Mouse (Mus musculus) heart, postnatal 4 days (tissue): Measurements from ENCODE around the gene Gbf1. TPM values are rescaled to one million over a fixed set of nuclear protein-coding genes. Genes with fewer than 3 reads are reported as not detected.

ENCODE experiments used
- DNase-seq: peaks from one replicate; pipeline ENCODE4 v3.0.0; 2021
- total RNA-seq, 2 experiments: library from RNA; stranded (reverse); gene quantifications; 2 replicates each; pipeline ENCODE4 v1.2.3; 2021

Gbf1 gene
- total RNA-seq, 2 experiments from 2014 or later: 57.6 to 58.3 TPM

DNA sequence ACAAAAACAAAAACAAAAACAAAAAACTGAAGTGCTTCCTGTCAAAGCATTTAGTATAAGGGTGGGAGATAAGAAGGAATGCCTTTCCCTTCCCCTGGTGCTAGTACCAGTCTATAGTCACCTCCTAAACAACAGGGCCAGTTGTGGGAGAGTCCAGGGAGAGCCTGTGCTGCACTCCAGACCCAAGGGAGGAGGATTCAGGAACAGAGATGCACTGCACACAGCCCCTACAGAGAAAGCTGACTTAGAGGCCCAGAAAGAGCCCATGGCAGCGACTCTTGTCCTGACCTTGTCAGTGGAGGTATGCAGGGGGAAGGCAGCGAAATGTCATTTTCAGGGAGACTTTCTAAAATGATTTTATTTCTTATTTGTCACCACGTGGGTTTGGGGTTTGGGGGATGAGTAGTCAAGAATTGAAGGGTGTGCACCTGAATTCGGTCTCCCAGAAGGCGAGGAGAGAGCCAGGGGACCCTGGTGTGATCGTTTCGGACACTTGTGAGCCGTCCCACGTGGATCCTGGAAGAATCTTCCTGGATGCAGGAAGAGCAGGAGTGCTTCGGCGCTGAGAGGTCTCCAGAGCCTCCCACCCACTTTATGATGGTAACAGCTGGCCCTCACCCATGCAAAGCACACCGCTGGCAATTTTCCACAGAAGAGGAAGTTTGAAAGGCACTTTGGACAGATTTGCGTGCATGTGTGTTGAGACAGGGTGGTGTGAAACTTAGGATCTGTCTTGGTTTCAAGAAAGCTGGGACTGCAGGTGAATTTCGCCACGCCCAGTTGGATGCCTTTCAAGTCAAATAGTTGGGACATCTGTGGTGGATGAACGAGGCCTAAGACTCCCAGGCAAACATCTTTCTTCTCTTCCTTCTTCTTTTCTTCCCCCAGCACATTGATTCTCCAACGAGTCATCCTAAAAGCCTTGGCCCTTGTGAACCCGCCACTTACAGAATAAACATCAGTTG, 151.2 kb downstream of the Gbf1 start:
- DNase-seq: peak; percentile 11

DNA sequence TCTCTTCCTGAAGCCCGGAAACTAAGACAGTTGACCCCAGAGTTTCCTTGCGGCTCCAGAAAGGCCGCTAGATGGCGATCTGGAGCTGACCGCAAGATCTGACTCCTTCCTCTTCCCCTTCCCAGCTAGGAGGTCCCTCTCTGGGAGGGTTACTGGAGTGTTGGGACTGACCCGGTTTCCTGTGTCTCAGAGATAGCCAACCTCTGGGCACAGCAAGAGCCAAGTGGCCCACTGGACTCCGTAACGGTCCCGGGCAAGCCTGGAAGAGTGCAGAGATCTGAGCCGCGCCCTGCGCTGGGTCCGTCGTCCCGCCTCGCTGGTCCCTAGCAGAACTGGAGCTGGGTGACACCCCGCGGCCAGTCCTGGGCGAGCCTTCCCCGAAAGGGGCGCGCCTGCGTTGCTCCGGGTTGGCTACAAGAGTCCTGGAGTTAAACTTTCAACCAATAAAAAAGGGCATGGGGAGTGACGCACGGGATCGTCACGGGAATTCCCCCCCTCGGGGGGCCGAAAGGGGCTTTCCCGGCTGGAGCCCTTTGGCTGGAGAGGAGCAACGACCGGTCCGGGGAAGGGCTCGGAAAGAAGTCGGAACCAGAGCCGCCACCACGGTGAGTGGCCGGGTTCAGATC, 152.0 kb downstream of the Gbf1 start, which contains the start of gene Nfkb2:
Nfkb2 (plus strand) TSS at position 105 of the 626 bp plus-strand sequence.
- DNase-seq: peak; percentile 96

DNA sequence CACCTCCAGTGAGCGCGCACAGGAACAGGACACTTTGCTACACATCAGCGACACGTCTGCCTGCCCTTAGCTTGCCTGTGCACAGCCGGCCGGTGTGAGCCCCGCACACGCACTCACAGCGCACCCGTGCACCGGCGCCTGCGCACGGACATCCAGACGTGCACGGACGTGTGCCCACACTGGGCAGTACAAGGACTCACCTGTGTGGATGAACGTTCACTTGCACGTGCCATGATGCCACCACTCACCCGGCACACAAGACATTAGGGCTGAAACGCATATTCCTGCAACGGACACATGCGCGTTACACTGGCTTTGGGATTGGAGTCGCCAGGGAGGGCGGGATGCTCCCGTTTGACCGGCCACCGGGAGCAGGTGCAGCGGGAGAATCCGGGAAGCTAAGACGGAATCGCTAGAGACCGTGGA, 152.6 kb downstream of the Gbf1 start:
- DNase-seq: no peak

DNA sequence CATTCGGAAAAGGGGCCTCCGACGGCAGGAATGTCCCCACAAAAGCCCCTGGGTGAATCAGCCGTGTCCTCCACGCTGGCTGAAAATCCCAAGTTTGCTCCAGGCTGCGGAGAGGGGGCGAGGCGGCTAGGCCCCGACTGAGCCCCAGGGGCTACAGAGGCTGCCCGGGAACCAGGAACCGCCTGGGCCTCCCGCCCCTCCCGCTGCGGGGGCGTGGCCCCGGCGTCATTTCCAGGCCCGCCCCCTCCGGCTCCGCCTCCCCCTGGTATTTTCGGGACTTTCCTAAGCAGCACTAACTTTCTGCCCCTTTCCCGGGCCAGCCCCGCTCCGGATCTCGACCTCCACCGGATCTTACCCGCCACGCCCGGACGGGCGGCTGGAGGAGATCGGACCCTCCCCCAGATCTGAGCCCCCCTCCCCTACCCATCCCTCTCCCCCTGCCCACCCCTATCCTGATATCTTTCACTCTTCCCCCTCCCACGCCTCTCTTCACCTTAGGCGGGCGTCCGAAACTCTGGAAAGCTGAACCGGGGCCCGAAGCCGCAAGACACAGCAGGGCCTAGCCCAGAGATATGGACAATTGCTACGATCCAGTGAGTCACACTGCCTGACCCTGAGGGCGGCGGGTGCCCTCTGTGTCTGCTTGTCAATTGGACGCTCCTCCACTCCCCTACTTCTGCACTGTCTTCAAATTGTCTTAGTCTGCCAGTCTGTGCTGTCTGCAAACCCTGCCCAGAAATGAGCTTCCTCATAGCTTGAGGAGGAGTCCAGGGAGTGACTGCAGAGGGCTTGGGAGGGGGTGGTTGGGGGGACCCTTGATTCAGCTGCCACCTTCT, 153.3 kb downstream of the Gbf1 start:
- peak; percentile 92 for DNase-seq

DNA sequence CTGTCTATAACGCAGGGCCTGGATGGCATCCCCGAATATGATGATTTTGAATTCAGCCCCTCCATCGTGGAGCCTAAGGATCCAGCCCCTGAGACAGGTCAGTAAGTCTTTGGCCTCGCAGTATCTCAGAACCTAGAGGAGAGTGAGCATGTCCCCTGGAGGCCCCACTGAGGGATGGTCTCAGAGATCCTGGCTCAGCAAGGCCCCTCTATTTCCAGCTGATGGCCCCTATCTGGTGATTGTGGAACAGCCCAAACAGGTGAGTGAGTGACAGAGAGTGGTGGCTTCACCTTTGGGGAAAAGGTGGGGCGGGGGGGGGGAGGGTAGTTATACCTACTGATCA, 153.9 kb downstream of the Gbf1 start:
- peak; percentile 6 for DNase-seq

DNA sequence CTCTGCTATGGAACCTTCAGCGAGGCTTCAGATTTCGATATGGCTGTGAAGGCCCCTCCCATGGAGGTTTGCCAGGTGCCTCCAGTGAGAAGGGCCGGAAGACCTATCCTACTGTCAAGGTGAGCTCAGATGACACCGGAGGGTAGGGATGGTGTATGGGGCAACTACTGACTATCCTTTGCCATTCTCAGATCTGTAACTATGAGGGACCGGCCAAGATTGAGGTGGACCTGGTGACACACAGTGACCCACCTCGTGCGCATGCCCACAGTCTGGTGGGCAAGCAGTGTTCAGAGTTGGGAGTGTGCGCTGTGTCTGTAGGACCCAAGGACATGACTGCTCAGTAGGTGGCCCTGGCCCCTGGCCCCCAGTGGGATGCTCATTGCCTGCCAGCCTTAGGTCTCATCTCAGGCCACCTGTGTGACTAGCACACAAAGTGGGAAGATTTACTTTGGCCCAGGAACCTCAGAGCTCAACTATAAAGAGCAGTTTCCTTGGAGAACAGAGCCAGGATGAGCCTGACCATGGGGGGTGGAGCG, 154.5 kb downstream of the Gbf1 start:
- peak; percentile 4 for DNase-seq

DNA sequence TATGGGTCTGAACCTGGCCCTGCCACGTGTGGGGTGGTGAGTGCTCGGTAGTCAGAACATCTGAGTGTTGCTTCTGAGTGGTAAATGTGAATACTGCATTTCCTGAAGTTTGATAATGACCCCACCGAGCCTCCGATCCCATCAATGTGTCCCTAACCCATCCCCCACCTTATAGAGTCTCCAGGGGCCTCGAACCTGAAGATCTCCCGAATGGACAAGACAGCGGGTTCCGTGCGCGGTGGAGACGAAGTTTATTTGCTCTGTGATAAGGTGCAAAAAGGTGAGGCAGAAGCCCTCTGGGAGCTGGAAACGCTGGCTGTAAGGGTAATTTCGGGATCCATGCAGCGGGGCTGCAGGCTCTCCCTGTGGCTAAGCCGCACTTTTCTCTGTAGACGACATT, 155.5 kb downstream of the Gbf1 start:
- DNase-seq: peak; percentile 4

DNA sequence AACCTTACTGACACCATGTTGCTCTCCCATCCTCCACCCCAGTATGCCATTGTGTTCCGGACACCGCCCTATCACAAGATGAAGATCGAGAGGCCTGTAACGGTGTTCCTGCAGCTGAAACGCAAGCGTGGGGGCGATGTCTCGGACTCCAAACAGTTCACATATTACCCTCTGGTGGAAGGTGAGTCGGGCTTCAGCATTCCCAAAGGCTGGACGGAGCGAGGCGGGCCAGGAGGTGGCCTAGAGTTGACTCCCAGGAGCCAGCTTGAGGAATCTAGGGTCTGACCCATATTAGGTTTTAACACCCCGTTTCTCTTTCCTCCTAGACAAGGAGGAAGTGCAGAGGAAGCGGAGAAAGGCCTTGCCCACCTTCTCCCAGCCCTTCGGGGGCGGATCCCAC, 156.0 kb downstream of the Gbf1 start:
- DNase-seq: peak; percentile 5

DNA sequence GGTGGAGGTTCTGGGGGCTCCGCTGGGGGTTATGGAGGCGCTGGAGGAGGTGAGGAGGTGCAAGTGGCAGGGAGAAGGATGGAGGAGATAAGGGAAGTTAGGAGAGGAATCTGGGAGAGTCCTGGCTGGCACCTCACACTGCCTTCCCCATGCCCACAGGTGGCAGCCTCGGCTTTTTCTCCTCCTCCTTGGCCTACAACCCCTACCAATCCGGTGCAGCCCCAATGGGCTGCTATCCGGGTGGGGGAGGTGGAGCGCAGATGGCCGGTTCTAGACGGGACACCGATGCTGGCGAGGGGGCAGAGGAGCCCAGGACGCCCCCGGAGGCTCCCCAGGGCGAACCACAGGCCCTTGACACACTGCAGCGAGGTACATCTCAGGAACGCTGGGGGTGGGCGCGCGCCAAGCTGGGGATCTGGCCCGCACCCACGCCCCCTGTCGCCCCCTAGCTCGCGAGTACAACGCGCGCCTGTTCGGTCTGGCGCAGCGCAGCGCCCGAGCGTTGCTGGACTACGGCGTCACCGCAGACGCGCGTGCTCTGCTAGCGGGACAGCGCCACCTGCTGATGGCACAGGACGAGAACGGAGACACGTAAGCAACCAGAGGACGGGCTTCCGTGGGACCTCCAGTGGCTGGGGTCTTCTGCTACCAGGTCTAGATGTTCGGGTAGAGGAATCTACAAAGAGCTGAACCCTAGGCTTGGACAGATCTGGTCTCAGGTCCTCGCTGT, 156.6 kb downstream of the Gbf1 start:
- DNase-seq: peak; percentile 93

DNA sequence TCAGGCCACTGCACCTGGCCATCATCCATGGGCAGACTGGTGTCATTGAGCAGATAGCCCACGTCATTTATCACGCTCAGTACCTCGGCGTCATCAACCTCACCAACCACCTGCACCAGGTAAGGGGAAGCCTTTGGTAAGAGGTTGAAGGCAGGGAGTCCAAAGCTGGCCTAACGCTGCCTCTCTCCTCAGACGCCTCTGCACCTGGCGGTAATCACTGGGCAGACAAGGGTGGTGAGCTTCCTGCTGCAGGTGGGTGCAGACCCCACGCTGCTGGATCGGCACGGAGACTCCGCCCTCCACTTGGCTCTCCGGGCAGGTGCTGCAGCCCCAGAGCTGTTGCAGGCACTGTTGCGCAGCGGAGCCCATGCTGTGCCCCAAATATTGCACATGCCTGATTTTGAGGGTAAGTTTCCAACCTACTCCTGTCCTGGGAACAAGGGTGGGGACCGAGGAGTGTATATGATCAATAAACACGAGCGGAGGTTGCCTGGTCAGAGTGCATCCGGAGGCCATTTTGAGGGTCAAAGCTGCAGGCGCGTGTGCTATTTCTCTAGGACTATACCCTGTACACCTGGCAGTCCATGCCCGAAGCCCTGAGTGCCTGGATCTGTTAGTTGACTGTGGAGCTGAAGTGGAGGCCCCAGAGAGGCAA, 157.5 kb downstream of the Gbf1 start:
- peak; percentile 6 for DNase-seq

DNA sequence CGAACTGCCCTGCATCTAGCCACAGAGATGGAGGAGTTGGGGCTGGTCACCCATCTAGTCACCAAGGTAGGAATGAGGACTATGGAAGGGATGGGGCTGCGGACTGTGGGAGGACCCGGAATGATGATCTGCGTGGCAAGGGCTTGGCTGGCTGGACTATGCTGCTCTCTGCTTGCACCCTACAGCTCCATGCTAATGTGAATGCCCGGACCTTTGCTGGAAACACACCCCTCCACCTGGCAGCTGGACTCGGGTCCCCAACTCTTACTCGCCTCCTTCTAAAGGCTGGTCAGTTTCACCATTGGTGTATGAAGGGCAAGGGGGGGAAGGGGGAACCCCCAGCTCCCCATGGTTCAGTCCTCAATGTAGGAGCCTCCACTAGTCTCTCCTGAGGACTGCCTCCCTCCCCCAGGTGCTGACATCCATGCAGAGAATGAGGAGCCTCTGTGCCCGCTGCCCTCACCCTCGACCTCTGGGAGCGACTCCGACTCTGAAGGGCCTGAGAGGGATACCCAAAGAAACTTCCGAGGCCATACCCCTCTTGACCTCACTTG, 158.1 kb downstream of the Gbf1 start:
- no peak for DNase-seq

DNA sequence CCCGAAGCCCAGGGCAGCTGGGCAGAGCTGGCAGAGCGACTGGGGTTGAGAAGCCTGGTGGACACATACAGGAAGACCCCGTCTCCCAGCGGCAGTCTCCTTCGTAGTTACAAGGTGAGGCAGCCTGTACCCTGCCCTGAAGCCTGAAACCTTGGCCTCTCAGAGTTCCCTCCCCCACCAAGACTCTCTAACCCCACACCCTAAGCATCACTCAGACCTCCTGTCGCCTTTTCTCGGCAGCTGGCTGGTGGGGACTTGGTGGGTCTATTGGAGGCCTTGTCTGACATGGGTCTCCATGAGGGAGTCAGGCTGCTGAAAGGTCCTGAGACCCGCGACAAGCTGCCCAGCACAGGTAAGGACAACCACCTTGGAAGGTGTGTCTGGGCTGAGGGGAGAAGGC, 159.0 kb downstream of the Gbf1 start:
- DNase-seq: no peak

DNA sequence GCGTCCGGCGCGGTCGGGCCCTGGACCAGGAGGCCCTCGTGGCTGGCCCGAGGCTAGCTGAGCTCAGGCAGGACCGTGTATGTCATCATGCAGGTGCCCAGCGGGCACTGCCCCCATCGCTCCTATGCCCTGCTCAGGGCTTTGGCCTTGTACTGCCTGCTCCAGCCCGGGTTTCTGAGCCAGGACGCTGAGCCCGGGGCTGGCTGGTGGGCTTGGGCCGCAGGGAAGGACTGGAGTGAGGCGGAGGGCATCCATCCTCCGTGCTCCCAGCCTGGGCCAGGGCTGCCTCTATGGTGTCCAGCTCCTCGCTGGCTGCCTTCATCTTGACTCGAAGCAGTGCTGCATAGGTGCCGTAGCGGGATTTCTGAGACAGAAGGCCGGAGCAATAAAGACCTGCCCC, 160.3 kb downstream of the Gbf1 start:
- no peak for DNase-seq

DNA sequence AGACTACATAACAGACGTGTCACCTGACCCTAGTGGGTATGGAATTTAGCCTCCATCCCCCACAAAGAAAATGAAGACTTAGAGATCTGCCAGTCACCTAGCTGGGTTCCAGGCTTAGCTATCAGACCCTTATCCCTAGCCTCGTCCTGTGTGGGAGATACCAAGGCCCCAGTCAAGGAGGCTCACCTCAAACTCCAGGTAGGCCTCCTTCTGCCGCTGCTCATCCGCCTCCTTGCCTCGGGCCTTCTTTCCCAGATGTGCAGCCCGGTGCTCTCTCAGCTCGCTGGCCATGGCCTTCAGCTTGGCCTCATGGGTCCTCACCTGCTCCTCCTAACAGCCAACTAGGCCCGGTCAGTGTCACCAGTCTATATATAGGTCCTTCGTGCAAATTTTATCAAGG, 160.8 kb downstream of the Gbf1 start:
- no peak for DNase-seq

DNA sequence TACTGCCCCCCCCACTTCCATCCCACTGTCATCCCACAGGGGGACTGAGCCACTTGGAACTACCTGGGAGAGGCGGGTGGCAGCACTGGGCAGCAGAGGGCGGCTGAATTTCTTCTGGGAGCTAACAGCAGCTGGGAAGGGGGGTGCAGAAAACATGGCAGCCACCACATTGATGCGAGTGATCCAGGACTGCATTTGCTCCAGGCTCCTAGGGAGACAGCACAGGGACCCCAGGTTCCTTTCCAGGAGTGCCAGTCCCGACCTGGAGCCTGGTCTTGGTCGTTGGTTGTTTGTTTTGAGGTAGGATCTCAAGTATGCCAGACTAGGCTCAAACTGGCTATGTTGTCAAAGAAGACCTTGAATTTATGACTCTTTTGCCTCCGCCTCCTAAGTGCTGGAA, 161.3 kb downstream of the Gbf1 start:
- peak; percentile 4 for DNase-seq

DNA sequence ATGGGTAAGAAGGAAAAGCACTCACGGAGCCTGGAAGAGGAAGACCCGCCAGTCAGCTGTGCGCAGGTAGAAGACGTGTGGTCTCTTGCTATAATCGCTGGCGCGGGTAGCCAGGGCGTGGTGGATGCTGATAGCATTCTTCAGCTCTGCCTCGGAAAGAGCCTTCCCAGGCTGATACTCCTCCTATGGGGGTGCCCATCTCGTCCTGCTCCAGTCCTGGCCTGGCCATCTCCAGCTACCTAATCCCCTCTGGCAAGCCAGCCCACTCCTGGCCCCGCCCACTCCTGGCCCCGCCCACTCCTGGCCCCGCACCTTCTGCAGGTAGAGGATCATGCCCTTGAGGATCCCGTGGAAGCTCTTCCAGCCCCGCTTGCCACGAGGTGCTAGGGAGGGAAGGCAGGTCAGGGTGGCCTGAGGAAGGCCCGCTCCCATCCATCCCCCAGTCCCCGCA, 161.9 kb downstream of the Gbf1 start:
- peak; percentile 32 for DNase-seq

DNA sequence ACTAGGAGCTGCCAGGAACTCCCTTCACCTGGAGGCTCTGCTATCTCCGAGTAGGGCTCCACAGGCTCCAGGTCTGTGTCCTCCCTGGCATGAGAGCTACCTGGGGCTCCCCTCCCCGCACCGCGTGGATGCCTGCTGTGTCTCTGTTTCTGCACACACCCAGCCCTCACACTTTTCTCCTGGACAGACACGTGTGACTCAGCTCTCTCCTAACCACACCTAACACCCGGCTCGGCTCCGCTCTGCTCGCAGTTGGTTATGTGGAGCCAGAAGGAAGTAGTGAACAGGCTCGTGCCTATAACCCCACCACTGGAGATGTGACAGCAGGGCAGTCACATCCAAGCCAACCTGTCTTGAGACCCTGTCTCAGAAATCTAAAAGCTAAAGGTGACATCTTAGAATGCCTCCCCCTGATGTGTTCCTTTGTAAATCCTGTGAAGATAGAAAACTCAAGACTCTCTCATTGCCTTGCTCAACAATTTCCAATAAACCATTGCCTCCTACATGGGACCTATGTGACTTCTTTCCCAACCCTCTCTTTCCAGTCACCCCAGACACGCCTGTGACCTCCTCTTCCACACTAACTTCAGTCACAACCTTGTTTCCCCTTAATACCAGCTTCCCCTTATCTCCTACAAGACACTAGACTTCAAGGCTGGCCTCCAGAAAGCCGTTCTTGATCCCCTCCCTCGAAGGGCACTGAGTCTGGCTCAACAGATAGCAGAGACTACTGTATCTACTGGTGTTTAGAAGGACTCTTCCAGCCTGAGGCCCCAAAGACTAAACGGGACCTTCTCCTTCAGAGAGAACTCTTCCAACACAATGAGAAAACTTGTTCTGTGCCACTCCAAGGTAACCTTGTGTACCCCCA, 162.8 kb downstream of the Gbf1 start:
- DNase-seq: no peak

DNA sequence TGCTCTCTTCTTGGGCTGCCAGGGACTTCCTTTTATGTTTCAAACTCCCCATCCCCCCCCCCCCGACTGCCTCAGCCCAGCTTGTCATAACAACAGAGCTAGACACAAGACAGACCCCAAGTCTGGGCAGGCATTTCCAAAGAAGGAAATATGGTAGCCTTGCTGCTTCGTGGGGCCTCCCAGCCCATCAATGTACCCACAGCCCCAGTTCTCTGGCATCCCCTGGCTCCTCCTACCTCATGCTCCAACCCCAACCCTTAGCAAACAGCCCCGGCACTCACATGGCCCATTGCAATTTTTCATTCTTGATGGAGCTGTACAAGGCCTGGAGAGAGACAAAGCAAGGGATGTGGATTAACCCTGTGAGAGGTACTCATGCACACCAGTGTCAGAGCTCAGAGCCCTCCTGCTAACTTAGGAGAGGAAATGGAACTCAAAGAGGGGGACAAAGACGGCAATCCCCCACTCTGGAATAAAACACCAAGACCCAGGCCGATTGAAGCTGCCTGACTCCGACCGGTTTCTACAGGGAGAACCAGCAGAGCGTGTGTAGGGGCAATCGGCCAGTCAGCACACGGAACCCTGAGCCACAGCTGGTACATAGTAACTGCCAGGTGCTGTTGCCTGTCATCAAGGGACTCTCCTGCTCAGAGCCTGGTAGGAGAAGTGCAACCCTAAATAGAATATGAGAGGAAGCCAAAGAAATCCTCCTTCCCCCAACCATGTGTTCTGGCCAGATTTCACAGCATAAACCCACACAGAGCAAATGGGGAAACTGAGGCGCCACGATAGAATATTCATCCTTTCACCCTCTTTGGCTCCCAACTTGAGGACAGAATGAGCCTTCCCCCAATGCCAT, 163.7 kb downstream of the Gbf1 start:
- DNase-seq: no peak
